Mouse (Mus musculus): ENCODE measurements at regions not wholly inside any gene's neighbourhood (a gene's known extent, or its start where the extent isn't known, plus 50 kb on each side); places are given as distances from the start of the nearest gene placed in this dataset.
A peak's percentile ranks its signal among the peaks of the same experiment; 100 is the strongest.

- no peak for DNase-seq (ENCODE audit: low read depth, low spot score)
Measured at GRCm38 (mm10) chr5:37980692-37981091, 57.9 kb upstream of the Stx18 start.

GRCm38 (mm10) chr5:37976943-37977434, 61.6 kb upstream of the Stx18 start:
- DNase-seq (ENCODE audit: low read depth, low spot score) = no peak

GRCm38 (mm10) chr5:37972980-37973545, 65.5 kb upstream of the Stx18 start:
- no peak for DNase-seq (ENCODE audit: low read depth, low spot score)

- no peak for DNase-seq (ENCODE audit: low read depth, low spot score)
Measured at GRCm38 (mm10) chr5:37971724-37972123, 66.8 kb upstream of the Stx18 start.

- no peak for DNase-seq (ENCODE audit: low read depth, low spot score)
Measured at GRCm38 (mm10) chr5:37968596-37968995, 69.9 kb upstream of the Stx18 start.

GRCm38 (mm10) chr5:37967914-37968375, 70.6 kb upstream of the Stx18 start:
- DNase-seq (ENCODE audit: low read depth, low spot score) = no peak

GRCm38 (mm10) chr5:37967106-37967913, 71.2 kb upstream of the Stx18 start:
- DNase-seq (ENCODE audit: low read depth, low spot score) = no peak

GRCm38 (mm10) chr5:37963688-37964087, 74.9 kb upstream of the Stx18 start:
- no peak for DNase-seq (ENCODE audit: low read depth, low spot score)

GRCm38 (mm10) chr5:37962513-37962912, 76.0 kb upstream of the Stx18 start:
- DNase-seq (ENCODE audit: low read depth, low spot score) = no peak

GRCm38 (mm10) chr5:37960216-37960615, 78.3 kb upstream of the Stx18 start:
- DNase-seq (ENCODE audit: low read depth, low spot score) = peak; percentile 88

GRCm38 (mm10) chr5:37952096-37952495, 86.4 kb upstream of the Stx18 start:
- peak; percentile 74 for DNase-seq (ENCODE audit: low read depth, low spot score)

GRCm38 (mm10) chr5:37932760-37933122, 105.8 kb upstream of the Stx18 start:
- no peak for DNase-seq (ENCODE audit: low read depth, low spot score)

GRCm38 (mm10) chr5:37932086-37932759, 106.3 kb upstream of the Stx18 start:
- no peak for DNase-seq (ENCODE audit: low read depth, low spot score)

GRCm38 (mm10) chr5:37920481-37920880, 96.1 kb upstream of the Msx1 start:
- no peak for DNase-seq (ENCODE audit: low read depth, low spot score)

GRCm38 (mm10) chr5:37919102-37919501, 94.7 kb upstream of the Msx1 start:
- DNase-seq (ENCODE audit: low read depth, low spot score) = no peak

GRCm38 (mm10) chr5:37918001-37918707, 93.8 kb upstream of the Msx1 start:
- DNase-seq (ENCODE audit: low read depth, low spot score) = no peak

GRCm38 (mm10) chr5:37917161-37917560, 92.8 kb upstream of the Msx1 start:
- no peak for DNase-seq (ENCODE audit: low read depth, low spot score)

GRCm38 (mm10) chr5:37904683-37905352, 80.4 kb upstream of the Msx1 start:
- peak; percentile 32 for DNase-seq (ENCODE audit: low read depth, low spot score)

GRCm38 (mm10) chr5:37903861-37904260, 79.5 kb upstream of the Msx1 start:
- no peak for DNase-seq (ENCODE audit: low read depth, low spot score)

- DNase-seq (ENCODE audit: low read depth, low spot score) = no peak
Measured at GRCm38 (mm10) chr5:37902741-37903140, 78.4 kb upstream of the Msx1 start.

- no peak for DNase-seq (ENCODE audit: low read depth, low spot score)
Measured at GRCm38 (mm10) chr5:37901861-37902291, 77.5 kb upstream of the Msx1 start.

All from 3T3-L1 (cell line).